Mouse (Mus musculus): ENCODE results near the gene Klhl31.

- TF ChIP-seq CTCF (IDR thresholded peaks at IDR 0.05; ENCODE audit: extremely low read depth, insufficient read depth, insufficient read length, insufficient replicate concordance) = no peak
- TF ChIP-seq POLR2A (IDR thresholded peaks at IDR 0.05; ENCODE audit: low read depth, low read length) = no peak
Measured at GRCm38 (mm10) chr9:77603965-77604509, 32.3 kb upstream of the Klhl31 start.

Measured in spleen, adult 2 months (tissue).